Mouse (Mus musculus): Measurements from ENCODE around the gene Olfr1378.

DNA sequence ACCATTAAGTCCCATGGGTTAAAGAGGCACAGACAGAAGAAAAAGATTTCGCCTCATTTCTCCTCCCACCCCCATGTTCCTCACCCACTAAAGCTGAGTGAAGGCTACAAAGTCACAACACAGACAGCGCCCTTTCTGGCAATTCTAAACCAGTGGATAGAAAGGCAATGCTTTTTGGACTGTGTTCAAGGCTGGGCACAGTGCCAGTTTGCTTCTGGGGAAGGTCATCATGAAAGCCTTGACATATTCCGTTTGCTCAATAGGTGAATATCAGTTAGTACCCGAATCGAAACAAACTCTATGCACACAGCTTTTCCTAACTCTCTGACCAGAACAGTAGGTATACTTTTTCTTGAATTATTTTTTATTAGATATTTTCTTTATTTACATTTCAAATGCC, 45.5 kb downstream of the Olfr1378 start:
- no peak for TF ChIP-seq CTCF (IDR thresholded peaks at IDR 0.05; ENCODE audit: extremely low read depth, insufficient read depth, insufficient read length, insufficient replicate concordance)
- no peak for TF ChIP-seq POLR2A (IDR thresholded peaks at IDR 0.05; ENCODE audit: low read depth, low read length)
